Mouse (Mus musculus): ENCODE measurements at regions not wholly inside any gene's neighbourhood (a gene's known extent, or its start where the extent isn't known, plus 50 kb on each side); places are given as distances from the start of the nearest gene placed in this dataset.

DNA sequence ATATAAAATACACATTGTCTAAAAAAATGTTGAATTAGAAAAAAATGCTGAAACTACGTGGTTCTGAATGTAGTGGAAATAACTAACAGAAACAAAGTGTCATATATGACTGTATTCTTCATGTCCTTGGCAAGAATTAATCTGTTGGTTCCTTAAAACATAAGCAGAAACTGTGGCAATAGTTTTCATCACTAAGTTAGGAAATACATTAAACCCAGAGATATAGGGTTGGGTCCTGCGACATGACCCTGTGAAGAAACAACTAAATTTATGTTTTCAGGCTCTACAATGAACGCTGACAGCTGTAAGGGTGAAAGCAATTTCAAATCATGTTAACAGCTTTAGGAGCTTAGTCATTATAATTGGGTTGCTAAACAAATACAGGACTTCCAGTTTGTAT is 351.2 kb upstream of the Mgat4c start:
- Histone ChIP-seq H3K9me3 (ENCODE audit: control insufficient read depth, low read length) (no peaks in the 10 kb centered on the region), H3K9ac (ENCODE audit: low read length) (no peak overlapping the region), H3K4me2 (no peak overlapping the region), H3K36me3 (ENCODE audit: control insufficient read depth, insufficient read depth, low read length) (no peaks in the 10 kb centered on the region), H3K27me3 (ENCODE audit: control insufficient read depth, insufficient read depth, low read length) (no peaks in the 10 kb centered on the region), H3K4me1 (ENCODE audit: control insufficient read depth, insufficient read depth, low read length) (no peaks in the 10 kb centered on the region), H3K27ac (ENCODE audit: low read depth, low read length) (no peak overlapping the region), H3K4me3 (ENCODE audit: low read depth, low read length) (no peak overlapping the region)
- WGBS: 87% methylated on average over 3 of the region's 3 CpGs
- ATAC-seq (ENCODE audit: low FRiP score) (no peak), DNase-seq (ENCODE audit: low spot score, missing footprints) (no peak)

DNA sequence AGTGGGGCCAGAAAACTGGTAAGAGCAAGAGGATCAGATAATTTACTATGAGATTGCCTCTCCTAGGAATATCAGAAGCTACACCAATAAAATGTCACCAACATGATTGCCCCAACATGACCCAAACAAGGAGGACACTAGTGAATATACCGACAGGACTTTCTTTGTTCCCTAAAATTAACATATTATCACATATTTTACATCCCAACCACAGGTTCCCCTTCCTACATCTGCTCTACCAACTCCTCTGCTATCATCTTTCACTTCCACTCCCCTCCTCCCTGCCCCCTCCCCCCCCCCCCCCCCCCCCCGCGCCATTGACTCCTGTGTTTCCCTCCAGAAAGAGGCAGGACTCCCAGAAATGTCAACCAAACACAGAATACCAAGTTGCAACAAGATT is 346.2 kb upstream of the Mgat4c start:
- ATAC-seq (ENCODE audit: low FRiP score) (no peak), DNase-seq (ENCODE audit: low spot score, missing footprints) (no peak)
- H3K4me1 ChIP-seq (ENCODE audit: control insufficient read depth, insufficient read depth, low read length): no peaks in the 10 kb centered on the region
- no peak overlapping the region for H3K9ac ChIP-seq (ENCODE audit: low read length)
- H3K27me3 ChIP-seq (ENCODE audit: control insufficient read depth, insufficient read depth, low read length): no peaks in the 10 kb centered on the region
- no peaks in the 10 kb centered on the region for H3K9me3 ChIP-seq (ENCODE audit: control insufficient read depth, low read length)
- no peak overlapping the region for H3K4me2 ChIP-seq
- no peak overlapping the region for H3K4me3 ChIP-seq (ENCODE audit: low read depth, low read length)
- no peak overlapping the region for H3K27ac ChIP-seq (ENCODE audit: low read depth, low read length)
- WGBS: 71% methylated on average over 1 of the region's 3 CpGs
- H3K36me3 ChIP-seq (ENCODE audit: control insufficient read depth, insufficient read depth, low read length): no peaks in the 10 kb centered on the region

- H3K27me3 ChIP-seq (ENCODE audit: control insufficient read depth, insufficient read depth, low read length): no peaks in the 10 kb centered on the region
- no peak overlapping the region for H3K4me3 ChIP-seq (ENCODE audit: low read depth, low read length)
- WGBS: 88% methylated on average over 3 of the region's 3 CpGs
- H3K9me3 ChIP-seq (ENCODE audit: control insufficient read depth, low read length): no peaks in the 10 kb centered on the region
- H3K9ac ChIP-seq (ENCODE audit: low read length): no peak overlapping the region
- no peak overlapping the region for H3K4me2 ChIP-seq
- ATAC-seq (ENCODE audit: low FRiP score) (no peak), DNase-seq (ENCODE audit: low spot score, missing footprints) (no peak)
- no peak overlapping the region for H3K27ac ChIP-seq (ENCODE audit: low read depth, low read length)
- H3K4me1 ChIP-seq (ENCODE audit: control insufficient read depth, insufficient read depth, low read length): no peaks in the 10 kb centered on the region
- no peaks in the 10 kb centered on the region for H3K36me3 ChIP-seq (ENCODE audit: control insufficient read depth, insufficient read depth, low read length)
Measured at GRCm38 (mm10) chr10:101339565-101339964, 341.7 kb upstream of the Mgat4c start.

DNA sequence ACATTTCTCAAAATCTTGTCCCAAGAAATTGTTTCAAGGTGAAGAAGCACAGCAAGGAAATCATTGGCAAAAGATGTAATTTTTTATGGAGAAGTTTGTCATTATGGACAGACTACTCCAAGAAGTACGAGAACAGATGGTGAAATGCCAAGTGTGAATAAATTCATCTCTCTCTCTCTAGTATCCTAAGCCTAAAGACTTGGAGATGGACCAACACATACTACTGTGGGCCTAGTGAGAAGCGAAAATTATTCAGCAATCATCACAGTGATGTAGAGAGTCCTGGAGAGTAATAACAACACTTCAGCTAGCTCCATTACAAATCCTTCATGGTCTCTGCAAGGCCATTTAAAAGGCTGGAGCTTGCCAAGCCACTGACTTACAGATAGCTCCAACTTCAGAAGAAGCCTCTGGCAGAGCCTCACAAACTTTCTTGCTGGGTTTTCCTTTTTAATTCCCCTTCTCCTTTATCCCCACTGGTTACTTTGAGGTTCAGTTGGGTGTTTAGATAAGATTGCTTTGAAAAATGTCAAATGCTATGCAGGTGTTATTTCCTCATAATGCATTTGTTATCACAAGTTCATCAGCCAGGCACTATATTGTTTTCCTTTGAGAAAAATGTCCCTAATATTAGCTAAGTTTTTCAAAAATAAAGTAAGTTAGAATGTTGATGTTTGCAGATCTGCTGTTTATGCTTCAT is 330.9 kb upstream of the Mgat4c start:
- DNase-seq (ENCODE audit: low spot score, missing footprints) (no peak), ATAC-seq (ENCODE audit: low FRiP score) (no peak)
- H3K4me2 ChIP-seq: no peak overlapping the region
- H3K4me1 ChIP-seq (ENCODE audit: control insufficient read depth, insufficient read depth, low read length): no peaks in the 10 kb centered on the region
- H3K36me3 ChIP-seq (ENCODE audit: control insufficient read depth, insufficient read depth, low read length): no peaks in the 10 kb centered on the region
- no peak overlapping the region for H3K9ac ChIP-seq (ENCODE audit: low read length)
- no peak overlapping the region for H3K4me3 ChIP-seq (ENCODE audit: low read depth, low read length)
- H3K27me3 ChIP-seq (ENCODE audit: control insufficient read depth, insufficient read depth, low read length): no peaks in the 10 kb centered on the region
- H3K9me3 ChIP-seq (ENCODE audit: control insufficient read depth, low read length): no peaks in the 10 kb centered on the region
- no peak overlapping the region for H3K27ac ChIP-seq (ENCODE audit: low read depth, low read length)
- WGBS: 84% methylated on average over 2 of the region's 2 CpGs

DNA sequence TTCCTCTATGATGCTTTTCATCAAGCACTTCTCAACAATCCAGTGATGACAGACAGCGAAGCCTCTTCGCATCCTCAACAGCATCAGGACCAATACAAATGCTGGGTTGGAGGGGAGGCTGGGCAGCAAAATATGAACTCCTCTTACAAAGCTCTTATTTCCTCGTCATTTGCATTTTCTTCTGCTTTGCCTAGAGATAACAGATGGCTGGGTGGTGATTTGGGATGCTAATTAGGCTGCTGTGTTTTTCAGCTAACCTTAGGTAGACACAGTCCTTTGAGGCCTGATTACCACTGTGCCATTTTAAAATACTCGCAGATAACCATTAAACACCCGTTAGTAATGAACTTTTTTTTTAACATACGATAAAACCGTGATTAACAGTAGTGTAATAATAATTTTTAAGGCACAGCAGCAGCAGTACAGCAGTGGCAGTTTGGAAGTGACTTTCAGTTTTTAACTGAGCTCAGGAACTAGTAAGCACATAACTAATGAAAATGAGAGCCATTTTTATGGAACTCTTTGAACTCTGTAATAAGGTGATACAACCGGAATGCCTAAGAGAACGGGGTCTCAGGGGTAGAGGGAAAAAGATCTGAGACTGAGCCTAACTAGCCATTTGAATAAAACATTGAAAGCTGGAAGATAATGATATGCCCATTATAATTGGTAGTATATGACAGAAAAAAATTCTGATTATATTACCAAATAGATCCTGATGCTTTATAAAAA is 307.3 kb upstream of the Mgat4c start:
- no peaks in the 10 kb centered on the region for H3K4me1 ChIP-seq (ENCODE audit: control insufficient read depth, insufficient read depth, low read length)
- H3K4me3 ChIP-seq (ENCODE audit: low read depth, low read length): no peak overlapping the region
- 79% methylated on average over 9 of the region's 9 CpGs for WGBS
- H3K36me3 ChIP-seq (ENCODE audit: control insufficient read depth, insufficient read depth, low read length): no peaks in the 10 kb centered on the region
- no peak overlapping the region for H3K27ac ChIP-seq (ENCODE audit: low read depth, low read length)
- ATAC-seq (ENCODE audit: low FRiP score): peak; percentile 89
- no peaks in the 10 kb centered on the region for H3K27me3 ChIP-seq (ENCODE audit: control insufficient read depth, insufficient read depth, low read length)
- DNase-seq (ENCODE audit: low spot score, missing footprints): no peak
- H3K9me3 ChIP-seq (ENCODE audit: control insufficient read depth, low read length): no peaks in the 10 kb centered on the region
- no peak overlapping the region for H3K9ac ChIP-seq (ENCODE audit: low read length)
- H3K4me2 ChIP-seq: no peak overlapping the region

DNA sequence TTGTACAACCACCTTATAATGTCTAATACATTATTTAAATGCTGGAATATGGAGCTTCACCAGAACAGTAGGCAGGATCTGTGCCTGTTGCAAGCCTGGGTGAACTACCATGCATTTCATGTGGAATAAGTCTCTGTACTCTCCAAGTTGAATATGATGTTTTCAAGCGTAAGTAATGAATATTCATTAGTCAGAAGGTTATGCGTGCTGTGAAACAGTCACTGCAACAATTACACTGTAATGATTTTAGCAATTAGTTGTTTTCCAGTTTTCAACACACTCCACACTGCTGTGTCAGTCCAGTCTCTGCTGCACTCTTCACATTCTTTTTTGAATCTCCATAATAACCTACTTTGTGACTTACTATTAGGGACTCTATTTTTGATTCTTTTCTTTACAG is 287.9 kb upstream of the Mgat4c start:
- Histone ChIP-seq H3K4me3 (ENCODE audit: low read depth, low read length) (no peak overlapping the region), H3K4me1 (ENCODE audit: control insufficient read depth, insufficient read depth, low read length) (no peaks in the 10 kb centered on the region), H3K9ac (ENCODE audit: low read length) (no peak overlapping the region), H3K27me3 (ENCODE audit: control insufficient read depth, insufficient read depth, low read length) (no peaks in the 10 kb centered on the region), H3K36me3 (ENCODE audit: control insufficient read depth, insufficient read depth, low read length) (no peaks in the 10 kb centered on the region), H3K9me3 (ENCODE audit: control insufficient read depth, low read length) (no peaks in the 10 kb centered on the region), H3K27ac (ENCODE audit: low read depth, low read length) (no peak overlapping the region), H3K4me2 (no peak overlapping the region)
- DNase-seq (ENCODE audit: low spot score, missing footprints) (no peak), ATAC-seq (ENCODE audit: low FRiP score) (no peak)
- WGBS: 74% methylated on average over 2 of the region's 2 CpGs

DNA sequence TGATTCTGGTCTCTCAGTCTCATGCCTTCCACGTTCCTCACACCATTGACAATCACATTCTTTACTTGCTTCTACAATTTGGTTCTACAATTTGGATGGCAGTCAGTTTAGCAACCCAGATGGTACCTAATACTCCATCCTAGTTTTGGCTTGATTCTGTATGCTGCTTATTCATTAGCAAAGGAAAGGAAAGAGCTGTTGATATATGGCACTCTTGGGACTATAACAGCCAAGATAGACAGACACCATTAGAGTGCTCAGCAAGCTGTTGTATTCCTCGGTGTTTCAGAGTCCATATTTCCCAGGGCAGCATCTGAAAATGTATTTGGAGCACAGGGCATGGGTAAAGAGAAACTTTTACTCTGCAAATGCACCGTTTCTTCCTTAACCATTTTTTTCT is 282.1 kb upstream of the Mgat4c start:
- H3K4me2 ChIP-seq: no peak overlapping the region
- ATAC-seq (ENCODE audit: low FRiP score) (no peak), DNase-seq (ENCODE audit: low spot score, missing footprints) (no peak)
- no peaks in the 10 kb centered on the region for H3K4me1 ChIP-seq (ENCODE audit: control insufficient read depth, insufficient read depth, low read length)
- WGBS: 73% methylated on average over 3 of the region's 3 CpGs
- no peak overlapping the region for H3K27ac ChIP-seq (ENCODE audit: low read depth, low read length)
- no peaks in the 10 kb centered on the region for H3K36me3 ChIP-seq (ENCODE audit: control insufficient read depth, insufficient read depth, low read length)
- H3K27me3 ChIP-seq (ENCODE audit: control insufficient read depth, insufficient read depth, low read length): no peaks in the 10 kb centered on the region
- no peak overlapping the region for H3K9ac ChIP-seq (ENCODE audit: low read length)
- no peak overlapping the region for H3K4me3 ChIP-seq (ENCODE audit: low read depth, low read length)
- H3K9me3 ChIP-seq (ENCODE audit: control insufficient read depth, low read length): no peaks in the 10 kb centered on the region

GRCm38 (mm10) chr10:101415262-101415661 is 266.0 kb upstream of the Mgat4c start:
- no peaks in the 10 kb centered on the region for H3K36me3 ChIP-seq (ENCODE audit: control insufficient read depth, insufficient read depth, low read length)
- no peak overlapping the region for H3K27ac ChIP-seq (ENCODE audit: low read depth, low read length)
- no peak overlapping the region for H3K9ac ChIP-seq (ENCODE audit: low read length)
- no peaks in the 10 kb centered on the region for H3K4me1 ChIP-seq (ENCODE audit: control insufficient read depth, insufficient read depth, low read length)
- H3K4me3 ChIP-seq (ENCODE audit: low read depth, low read length): no peak overlapping the region
- no peaks in the 10 kb centered on the region for H3K27me3 ChIP-seq (ENCODE audit: control insufficient read depth, insufficient read depth, low read length)
- DNase-seq (ENCODE audit: low spot score, missing footprints) (no peak), ATAC-seq (ENCODE audit: low FRiP score) (no peak)
- 91% methylated on average over 6 of the region's 6 CpGs for WGBS
- H3K9me3 ChIP-seq (ENCODE audit: control insufficient read depth, low read length): no peaks in the 10 kb centered on the region
- no peak overlapping the region for H3K4me2 ChIP-seq

DNA sequence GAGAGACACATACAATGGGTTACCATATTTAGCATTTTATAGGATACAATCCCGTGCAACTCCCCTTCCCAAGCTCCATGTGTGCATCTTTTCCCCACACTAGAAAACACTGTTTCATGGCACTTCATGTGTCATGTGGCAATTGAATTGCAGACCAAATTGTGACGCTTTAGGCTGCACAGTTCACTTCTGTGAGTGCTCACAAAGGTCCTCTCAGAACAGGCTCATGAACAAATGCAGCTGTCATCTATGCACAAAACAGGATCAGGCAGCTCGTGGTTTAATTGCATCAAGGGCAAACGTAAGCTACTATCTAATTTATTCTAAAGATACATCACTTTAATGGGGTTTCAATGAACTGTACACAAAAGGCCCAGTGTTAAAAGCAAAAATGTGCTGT is 258.7 kb upstream of the Mgat4c start:
- H3K9ac ChIP-seq (ENCODE audit: low read length): no peak overlapping the region
- H3K27ac ChIP-seq (ENCODE audit: low read depth, low read length): no peak overlapping the region
- no peaks in the 10 kb centered on the region for H3K27me3 ChIP-seq (ENCODE audit: control insufficient read depth, insufficient read depth, low read length)
- H3K4me2 ChIP-seq: no peak overlapping the region
- H3K4me1 ChIP-seq (ENCODE audit: control insufficient read depth, insufficient read depth, low read length): no peaks in the 10 kb centered on the region
- H3K9me3 ChIP-seq (ENCODE audit: control insufficient read depth, low read length): no peaks in the 10 kb centered on the region
- WGBS: 74% methylated on average over 4 of the region's 4 CpGs
- no peak for DNase-seq (ENCODE audit: low spot score, missing footprints)
- H3K36me3 ChIP-seq (ENCODE audit: control insufficient read depth, insufficient read depth, low read length): no peaks in the 10 kb centered on the region
- H3K4me3 ChIP-seq (ENCODE audit: low read depth, low read length): no peak overlapping the region
- no peak for ATAC-seq (ENCODE audit: low FRiP score)

All from midbrain, embryonic 11.5 days (tissue).